Mouse (Mus musculus) cerebellum, adult 2 months (tissue): ENCODE measurements around the gene Pid1.

Source experiments
- CTCF ChIP-seq: fragments of 200-500 bp; IDR thresholded peaks from 2 replicates; pipeline ENCODE4 v1.5.1; 2011; ENCODE audit warnings: low read depth, mild to moderate bottlenecking, control low read depth, low read length, moderate library complexity, borderline replicate concordance; ENCODE audit not compliant: insufficient read depth
- POLR2A ChIP-seq: fragments of 200-500 bp; IDR thresholded peaks from 2 replicates; pipeline ENCODE4 v1.6.1; 2011; ENCODE audit warnings: low read length, control low read depth, borderline replicate concordance; ENCODE audit not compliant: insufficient read depth

DNA sequence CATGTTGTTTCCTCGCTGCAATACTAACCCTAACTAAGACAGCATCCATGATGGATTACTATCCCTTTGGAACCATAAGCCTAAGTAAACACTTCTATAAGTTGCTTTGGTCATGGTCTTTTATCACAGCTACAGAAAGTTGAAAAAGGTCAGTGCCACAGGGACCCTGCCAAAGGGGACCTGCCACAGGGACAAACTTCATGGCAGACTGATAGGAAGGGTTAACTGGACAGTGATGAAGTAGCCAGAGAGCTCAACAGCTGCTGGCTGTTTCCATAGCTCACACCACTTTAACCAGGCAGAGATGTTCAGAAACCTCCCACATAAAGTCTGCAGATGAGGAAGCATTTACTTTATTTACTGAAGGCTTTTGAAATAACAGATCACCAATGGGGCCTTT lies 287.0 kb downstream of the Pid1 start:
- no peak for TF ChIP-seq CTCF
- no peak for TF ChIP-seq POLR2A
